Mouse (Mus musculus): ENCODE data around the gene Npas3.

The Npas3 gene

DNA sequence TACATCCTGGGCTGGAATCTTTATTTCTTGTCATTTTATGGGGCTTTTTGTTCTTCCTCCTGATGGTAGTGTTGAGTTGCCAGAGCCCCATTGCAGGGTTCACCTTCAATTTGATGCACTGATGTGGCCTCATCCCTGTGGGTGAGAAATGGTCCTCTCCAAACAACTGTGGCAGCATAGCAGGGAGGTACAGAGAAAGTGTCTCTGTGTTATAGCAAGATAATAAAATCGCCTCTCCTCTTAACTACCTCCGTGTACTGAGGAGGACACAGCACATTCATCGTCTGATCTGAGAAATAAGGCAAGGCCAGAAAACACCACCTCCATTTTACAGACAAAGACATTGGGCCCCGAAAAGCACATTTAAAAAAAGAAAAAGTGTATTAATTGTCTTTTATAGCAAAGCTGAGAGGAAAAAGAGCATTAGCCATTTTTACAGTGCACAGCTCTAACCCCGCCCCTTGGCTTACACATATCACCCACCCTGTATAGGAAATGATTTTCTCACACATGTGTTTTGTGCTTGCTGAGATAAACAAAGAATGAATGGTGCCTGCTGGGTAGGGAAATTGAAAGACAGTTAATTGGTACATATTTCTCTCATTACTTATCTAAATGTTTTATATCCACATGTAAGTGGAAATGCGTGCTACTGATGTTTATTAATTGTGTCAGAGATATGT is 546.4 kb downstream of the Npas3 start:
- DNase-seq (ENCODE audit: low read depth) = no peak

DNA sequence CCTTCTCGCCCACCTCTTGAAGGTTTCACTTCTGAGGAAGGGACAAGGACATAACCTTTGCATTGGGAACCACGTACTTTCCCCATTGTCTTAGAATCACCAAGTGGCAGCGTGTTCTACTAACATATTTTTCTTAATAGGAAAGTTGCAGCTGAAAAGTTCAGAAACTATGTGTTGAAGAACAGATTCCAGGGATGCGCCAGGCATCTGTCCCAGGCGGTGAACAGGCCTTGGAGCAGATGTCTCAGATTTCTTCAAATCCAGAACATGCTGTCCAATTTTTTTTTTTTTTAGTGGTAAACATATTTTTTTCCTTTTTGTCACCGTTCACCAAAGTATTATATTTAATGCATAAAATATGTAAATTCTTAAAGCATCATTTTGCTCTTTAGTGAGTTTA is 553.4 kb downstream of the Npas3 start:
- DNase-seq (ENCODE audit: low read depth) = no peak

DNA sequence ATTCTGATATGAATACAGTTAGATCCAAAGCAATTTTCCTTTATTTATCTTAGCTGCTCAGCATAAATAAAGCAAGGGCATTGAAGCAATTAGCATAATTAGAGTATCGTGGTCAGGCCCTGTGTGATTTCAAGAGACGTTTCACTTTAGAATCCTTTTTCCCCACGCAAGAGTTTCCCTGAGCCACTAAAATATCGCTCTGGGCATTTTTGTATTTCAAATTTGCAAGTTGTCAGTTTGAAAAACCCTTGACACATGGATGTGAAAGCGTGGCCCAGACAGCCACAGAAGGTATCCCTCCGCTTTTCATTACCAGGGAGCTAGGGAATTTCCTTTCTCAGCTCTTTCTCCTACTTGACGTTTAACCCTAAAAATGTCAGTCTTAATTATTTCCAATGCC is 553.9 kb downstream of the Npas3 start:
- no peak for DNase-seq (ENCODE audit: low read depth)

DNA sequence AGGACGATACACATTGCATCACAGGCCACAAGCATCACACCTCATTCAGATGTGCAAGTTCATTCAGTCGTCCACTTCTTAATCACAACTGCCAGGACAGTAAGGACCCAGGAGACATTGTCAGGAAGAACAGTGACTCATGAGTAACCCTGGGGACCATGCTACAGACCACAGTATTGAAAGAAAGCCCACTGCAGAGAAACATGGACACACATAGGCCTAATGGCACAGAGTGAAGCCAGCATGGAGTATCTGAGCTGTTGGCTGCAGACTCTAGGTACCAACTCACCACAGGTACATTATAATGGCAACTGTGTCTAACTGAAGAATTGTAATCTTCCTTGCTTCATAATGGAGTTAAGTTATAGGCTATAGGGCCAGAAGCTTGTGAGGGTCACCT is 561.6 kb downstream of the Npas3 start:
- DNase-seq (ENCODE audit: low read depth) = no peak

DNA sequence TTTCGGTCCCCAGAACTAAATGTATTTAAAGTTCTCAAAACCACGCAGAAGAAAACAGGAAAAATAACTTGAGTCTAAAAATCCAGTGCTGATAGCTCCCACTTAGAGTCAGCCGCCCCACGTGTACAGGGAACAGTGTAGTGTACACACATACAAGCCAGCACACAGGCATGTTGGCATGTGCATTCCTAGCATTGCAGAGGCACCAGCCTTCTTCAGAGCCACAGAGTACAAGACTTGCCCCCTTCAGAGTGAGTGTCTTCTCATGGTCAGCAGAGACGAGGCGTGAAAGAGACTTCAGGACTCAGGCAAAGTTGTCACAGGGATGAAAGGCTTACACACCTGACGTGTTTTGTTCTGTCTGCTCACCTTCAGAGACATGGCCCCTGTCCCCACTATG is 565.8 kb downstream of the Npas3 start:
- no peak for DNase-seq (ENCODE audit: low read depth)

DNA sequence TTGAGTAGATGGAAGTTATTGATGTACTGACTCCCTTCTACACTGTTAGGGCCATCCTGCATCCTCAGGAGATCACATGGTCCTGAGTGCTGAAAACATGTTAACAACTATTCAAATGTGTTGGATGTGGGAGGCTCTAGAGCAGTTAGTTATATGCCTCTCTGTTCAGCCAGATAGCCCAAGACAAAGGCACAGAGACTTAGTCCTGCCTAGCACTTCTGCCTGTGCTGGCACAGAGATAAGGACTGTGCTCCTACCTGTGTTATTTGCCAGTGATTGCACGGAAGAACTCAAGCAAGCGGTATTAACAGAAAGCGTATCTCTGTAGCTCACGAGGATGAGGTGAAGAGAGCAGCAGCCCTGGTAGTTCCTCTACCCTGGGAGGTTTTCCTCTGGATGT is 571.5 kb downstream of the Npas3 start:
- DNase-seq (ENCODE audit: low read depth) = no peak

DNA sequence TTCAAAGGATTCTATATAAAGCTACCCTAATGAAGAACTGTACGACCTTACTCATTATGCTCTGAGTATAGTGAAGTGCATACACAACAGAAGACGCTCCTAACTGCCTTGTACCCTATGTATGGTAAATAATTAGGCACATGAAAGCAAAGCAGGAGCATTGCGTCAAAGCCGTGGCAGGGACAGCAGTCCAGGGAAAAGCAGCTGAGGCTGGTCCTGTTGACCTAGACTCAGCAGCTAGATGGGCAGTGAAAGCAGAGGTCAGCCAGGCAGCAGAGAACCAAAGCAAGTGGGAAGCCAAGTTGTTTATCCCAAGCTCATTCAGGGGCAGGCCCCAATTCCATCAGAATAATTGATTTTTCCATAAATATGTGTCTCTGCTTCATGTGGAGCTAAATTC is 574.4 kb downstream of the Npas3 start:
- DNase-seq (ENCODE audit: low read depth) = no peak

- no peak for DNase-seq (ENCODE audit: low read depth)
These were observed 576.8 kb downstream of the Npas3 start for GRCm38 (mm10) chr12:53825251-53825650.

DNA sequence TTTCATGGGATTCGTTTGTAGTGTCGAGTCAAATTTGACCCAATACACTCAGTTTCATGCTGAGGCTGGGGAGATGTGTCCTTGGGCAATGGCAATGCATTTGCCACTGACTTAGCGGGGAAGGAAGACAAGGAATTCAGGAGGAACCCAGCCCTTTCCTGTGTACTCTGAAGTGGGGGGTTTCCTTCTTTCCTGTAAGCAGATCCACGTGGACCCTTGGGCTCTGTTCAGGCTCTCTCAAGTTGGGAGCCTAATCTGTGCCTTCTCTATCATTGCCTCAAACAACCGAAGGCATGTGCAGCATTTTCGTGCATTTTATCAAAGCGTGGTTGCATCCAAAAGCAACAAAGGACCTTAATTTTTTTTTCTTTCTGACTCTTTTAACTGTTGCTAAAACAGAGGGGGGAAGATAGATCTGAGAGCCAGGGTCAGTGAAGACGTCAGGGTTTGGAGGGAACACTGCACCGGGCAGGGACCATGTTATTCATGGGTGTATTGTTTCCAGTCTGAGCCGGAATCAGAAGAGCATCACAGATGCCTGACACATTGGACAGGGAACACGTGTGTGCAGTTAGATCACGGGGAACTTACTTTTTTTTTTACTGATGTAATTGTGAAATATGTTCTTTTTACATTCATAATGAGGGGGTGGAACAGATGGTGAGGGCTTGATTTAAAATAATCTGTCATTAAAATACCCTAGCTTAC is 577.6 kb downstream of the Npas3 start:
- DNase-seq (ENCODE audit: low read depth) = no peak

DNA sequence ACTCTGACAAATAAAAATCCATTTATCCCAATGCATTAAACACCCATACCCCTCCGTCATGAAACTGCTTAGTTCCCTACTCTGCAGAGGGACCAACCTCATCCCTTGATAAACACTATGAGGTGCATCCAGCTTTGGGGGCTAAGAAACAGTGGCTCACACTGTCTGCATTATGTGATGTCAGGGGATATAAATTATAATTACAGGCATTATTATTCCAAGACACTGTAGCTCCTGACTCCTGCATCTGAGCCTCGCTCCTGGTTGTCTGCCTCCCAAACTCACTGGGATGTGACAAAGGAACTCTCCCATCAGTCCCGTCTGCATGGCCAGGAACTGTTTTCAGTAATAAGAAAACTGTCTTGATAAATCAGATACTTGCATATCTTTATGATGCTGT is 578.3 kb downstream of the Npas3 start:
- DNase-seq (ENCODE audit: low read depth) = no peak

GRCm38 (mm10) chr12:53832590-53832989 is 584.1 kb downstream of the Npas3 start:
- DNase-seq (ENCODE audit: low read depth) = no peak

DNA sequence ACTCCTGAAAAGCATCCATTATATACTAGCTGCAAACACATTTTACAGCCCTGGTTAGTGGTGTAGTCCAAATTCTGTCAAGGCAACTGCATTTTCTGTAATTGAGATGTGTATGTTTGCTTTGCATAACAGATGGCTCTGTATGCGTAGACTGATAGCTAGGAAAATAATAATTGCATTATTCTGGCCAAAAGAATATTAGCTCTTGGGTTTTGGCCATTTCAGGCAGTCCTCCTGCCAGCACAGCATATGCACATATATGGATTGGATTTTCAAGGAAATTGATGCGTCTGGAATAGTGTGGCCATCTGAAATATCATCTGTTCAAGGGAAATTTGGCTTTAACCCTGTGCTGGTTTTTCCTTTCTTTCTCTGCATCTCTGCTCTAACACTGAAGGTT is 584.9 kb downstream of the Npas3 start:
- no peak for DNase-seq (ENCODE audit: low read depth)

GRCm38 (mm10) chr12:53836031-53836790 is 587.7 kb downstream of the Npas3 start:
- DNase-seq (ENCODE audit: low read depth) = no peak

DNA sequence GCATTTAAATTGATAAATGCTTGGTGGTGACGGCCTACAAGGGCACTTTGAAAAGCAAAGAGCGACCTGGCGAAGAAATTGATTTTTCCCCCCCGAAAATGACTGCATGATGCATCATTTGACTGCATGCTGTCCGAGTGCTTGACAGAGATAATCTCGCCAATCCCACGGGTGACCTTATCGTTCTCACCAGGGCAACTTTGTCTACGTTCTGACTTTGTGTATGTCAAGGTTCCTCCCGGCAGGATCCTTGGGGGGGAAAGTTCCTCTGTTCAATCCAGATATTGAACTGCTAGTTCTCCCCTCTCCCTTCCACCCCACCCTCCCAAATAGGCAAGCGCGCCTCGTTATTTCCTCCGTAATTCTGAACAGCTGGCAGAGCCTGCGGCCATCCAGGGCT is 588.9 kb downstream of the Npas3 start:
- DNase-seq (ENCODE audit: low read depth) = no peak

DNA sequence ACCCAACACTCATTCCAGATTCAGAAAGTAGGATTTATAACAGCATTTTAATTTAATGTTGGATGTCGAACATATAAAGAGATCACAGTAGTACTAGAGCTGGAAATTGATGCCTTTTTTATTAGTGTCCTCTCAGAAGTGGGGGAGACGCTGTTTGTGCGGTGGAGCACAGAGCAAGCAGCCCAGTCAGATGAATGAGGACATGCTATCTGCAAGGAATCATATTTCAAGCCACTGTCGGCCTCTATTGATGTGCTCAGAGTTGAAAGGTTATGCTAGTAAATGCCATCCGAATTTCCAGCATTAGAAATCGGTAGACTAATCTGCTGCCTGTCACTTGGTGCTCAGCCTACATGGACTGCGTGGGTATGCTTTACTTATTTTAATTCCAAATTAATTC is 590.1 kb downstream of the Npas3 start:
- DNase-seq (ENCODE audit: low read depth) = no peak

GRCm38 (mm10) chr12:53841928-53842671 is 593.6 kb downstream of the Npas3 start:
- no peak for DNase-seq (ENCODE audit: low read depth)

DNA sequence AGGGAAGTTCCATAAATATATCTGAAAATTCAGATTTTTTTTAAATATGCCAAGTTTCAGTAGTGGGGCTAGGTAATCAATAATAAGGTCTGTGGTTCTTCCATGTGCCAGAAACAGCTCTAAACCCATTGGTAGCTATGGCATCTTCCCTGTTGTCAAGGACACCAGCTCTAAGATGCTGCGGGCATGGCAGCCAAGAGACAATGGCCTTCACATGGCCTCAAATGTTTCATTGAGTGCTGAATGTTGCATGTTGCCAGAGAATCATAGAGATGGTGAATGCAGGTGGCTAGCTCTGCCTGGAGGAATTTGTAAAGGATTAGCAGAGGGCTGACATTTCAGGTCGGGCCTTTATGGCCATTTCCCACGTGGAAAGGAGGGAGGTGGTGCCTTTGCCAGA is 595.1 kb downstream of the Npas3 start:
- DNase-seq (ENCODE audit: low read depth) = no peak

- DNase-seq (ENCODE audit: low read depth) = no peak
These were observed 597.7 kb downstream of the Npas3 start for GRCm38 (mm10) chr12:53846154-53846665.

DNA sequence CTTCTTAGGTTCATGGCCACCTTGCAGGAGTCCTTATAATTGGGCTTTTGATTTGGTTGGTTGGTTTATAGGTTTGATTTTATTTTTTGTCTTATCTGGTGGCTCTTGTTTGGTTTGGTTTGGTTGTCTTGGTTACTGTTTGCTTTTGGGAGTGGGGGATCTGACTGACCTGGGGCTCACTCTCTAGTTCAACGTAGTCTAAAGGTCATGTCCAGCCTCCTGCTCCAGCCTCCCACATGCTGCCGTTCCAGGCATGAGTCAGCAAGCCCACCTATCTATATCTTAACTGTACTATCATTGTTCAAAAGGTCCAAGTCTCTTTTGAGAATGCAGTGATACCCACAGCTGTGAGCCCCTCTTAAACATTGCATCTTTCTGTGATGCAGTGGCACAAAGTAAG is 600.8 kb downstream of the Npas3 start:
- no peak for DNase-seq (ENCODE audit: low read depth)

GRCm38 (mm10) chr12:53852432-53852831 is 604.0 kb downstream of the Npas3 start:
- DNase-seq (ENCODE audit: low read depth) = no peak

DNA sequence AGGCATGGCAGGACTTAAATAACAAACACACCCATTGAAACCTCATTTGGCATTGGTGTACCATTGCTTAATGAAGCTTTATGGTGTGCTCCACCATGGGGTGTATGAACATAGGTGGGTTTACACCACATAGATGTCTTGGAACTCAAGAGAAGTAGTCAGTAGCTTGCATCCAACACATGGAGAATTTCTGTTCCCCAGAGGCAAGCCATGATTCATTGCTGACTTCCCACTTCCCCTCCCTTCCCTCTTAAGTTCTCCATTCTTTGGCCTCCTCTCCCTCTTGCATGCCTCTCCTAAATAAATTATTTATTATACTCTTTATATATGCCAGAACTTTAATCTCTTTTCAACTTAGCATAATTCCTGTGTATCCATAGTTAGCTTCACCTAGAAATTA is 611.7 kb downstream of the Npas3 start:
- DNase-seq (ENCODE audit: low read depth) = no peak

DNA sequence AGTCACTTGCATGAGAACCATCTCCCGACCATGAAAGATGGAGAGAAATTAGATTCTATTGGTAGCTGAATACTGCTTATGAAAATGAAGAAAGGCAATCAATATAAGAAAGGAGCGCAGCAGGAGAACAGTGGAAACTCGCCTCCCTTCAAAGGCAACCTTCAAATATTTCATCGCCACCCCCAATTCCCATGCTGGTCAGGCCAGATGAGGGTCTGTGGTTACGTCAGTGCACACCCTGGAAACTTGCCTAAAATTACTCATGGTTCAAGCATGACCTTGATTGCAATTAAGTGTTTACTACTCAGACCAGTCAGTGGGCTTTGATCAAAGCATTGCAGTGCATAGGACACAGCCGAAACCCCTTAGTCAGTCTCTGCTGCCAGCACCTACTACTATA is 613.8 kb downstream of the Npas3 start:
- DNase-seq (ENCODE audit: low read depth) = no peak
